Mouse (Mus musculus) G1E (cell line): Measurements from ENCODE around the gene Prrx2.

ENCODE experiments used
- CTCF ChIP-seq: IDR thresholded peaks from 2 replicates; pipeline ENCODE4 v1.5.1; 2012; ENCODE audit warnings: low read depth, low read length, inconsistent platforms, mixed read lengths
- GATA1 ChIP-seq: IDR thresholded peaks from 2 replicates; pipeline ENCODE4 v1.6.1; 2012; ENCODE audit warnings: borderline replicate concordance, low read length, inconsistent platforms, mixed read lengths
- GATA2 ChIP-seq: IDR thresholded peaks from 2 replicates; pipeline ENCODE4 v1.6.1; 2012; ENCODE audit warnings: low read depth, low read length, inconsistent platforms, borderline replicate concordance
- POLR2AphosphoS5 ChIP-seq: IDR thresholded peaks from 2 replicates; pipeline ENCODE4 v1.6.1; 2012; ENCODE audit warnings: low read depth, low read length, inconsistent platforms; ENCODE audit not compliant: insufficient replicate concordance
- TAL1 ChIP-seq: conservative IDR thresholded peaks from 2 replicates; pipeline ENCODE4 v1.6.1; 2012; ENCODE audit warnings: low read depth, low read length, inconsistent platforms, mixed read lengths

GRCm38 (mm10) chr2:30845152-30846070, 10.6 kb downstream of the Prrx2 start:
- TF ChIP-seq TAL1 (no peak), CTCF (no peak), GATA1 (no peak), GATA2 (no peak), POLR2AphosphoS5 (no peak)
